Mouse (Mus musculus) olfactory bulb, adult 2 months (tissue): ENCODE data around the gene Ccn6.
"Not testable (repeated sequence)": the region's sequence is repeated elsewhere in the genome, so short reads cannot be mapped to it uniquely, and the experiment has no call there.

ENCODE experiments used
- CTCF ChIP-seq: fragments of 200-500 bp; IDR thresholded peaks from 2 replicates; pipeline ENCODE4 v1.5.1; 2012; ENCODE audit warnings: low read depth, mild to moderate bottlenecking, low read length, moderate library complexity; ENCODE audit not compliant: insufficient read depth
- POLR2A ChIP-seq: fragments of 200-500 bp; IDR thresholded peaks from 2 replicates; pipeline ENCODE4 v1.6.1; 2012; ENCODE audit warnings: mild to moderate bottlenecking, low read depth, low read length, moderate library complexity; ENCODE audit not compliant: insufficient read depth

GRCm38 (mm10) chr10:39198216-39198615 lies 34.6 kb upstream of the Ccn6 start:
- not testable (repeated sequence) for TF ChIP-seq POLR2A, CTCF
